Mouse (Mus musculus): ENCODE results near the gene Eif2b1.

- TF ChIP-seq POLR2A (IDR thresholded peaks at IDR 0.05; ENCODE audit: control insufficient read depth, low read depth, low read length) = no peak
- no peak for TF ChIP-seq CTCF (IDR thresholded peaks at IDR 0.05; ENCODE audit: control insufficient read depth, insufficient read depth, insufficient replicate concordance, low read depth, low read length)
Measured at GRCm38 (mm10) chr5:124536776-124537175, 42.2 kb downstream of the Eif2b1 start.

All from testis, adult 2 months (tissue).